Mouse (Mus musculus) yolk sac, embryonic 10.5 days (tissue): ENCODE results near the gene Olfr789.

Experiments used
- DNase-seq: peaks from one replicate; pipeline ENCODE4 v3.0.0-alpha.2; 2017; ENCODE audit warnings: low spot score

The Olfr789 gene

GRCm38 (mm10) chr10:129484452-129484851, at the start of gene Olfr789:
Gene Olfr789 (plus strand): TSS chr10:129484752.
- no peak for DNase-seq

- no peak for DNase-seq
Observed at GRCm38 (mm10) chr10:129461562-129461961, 23.0 kb upstream of the Olfr789 start, which contains the start of gene Olfr787. Gene Olfr787 (plus strand): TSS chr10:129461862.

GRCm38 (mm10) chr10:129470698-129471097, 13.9 kb upstream of the Olfr789 start, which contains the start of gene Olfr788:
Gene Olfr788 (plus strand): TSS chr10:129470998.
- DNase-seq, result no peak

GRCm38 (mm10) chr10:129473256-129473655, 11.3 kb upstream of the Olfr789 start:
- DNase-seq, result no peak

GRCm38 (mm10) chr10:129473723-129474122, 10.8 kb upstream of the Olfr789 start:
- no peak for DNase-seq

GRCm38 (mm10) chr10:129490101-129490500, 5.5 kb downstream of the Olfr789 start:
- DNase-seq, result no peak

- DNase-seq, result no peak
Observed at GRCm38 (mm10) chr10:129498192-129498591, 13.6 kb downstream of the Olfr789 start, which contains the start of gene Olfr790. Gene Olfr790 (plus strand): TSS chr10:129498492.

- no peak for DNase-seq
Observed at GRCm38 (mm10) chr10:129521492-129521891, 36.9 kb downstream of the Olfr789 start, which contains the start of gene Olfr791. Gene Olfr791 (plus strand): TSS chr10:129521792.

GRCm38 (mm10) chr10:129538862-129539261, 54.3 kb downstream of the Olfr789 start, which contains the start of gene Olfr792:
Gene Olfr792 (plus strand): TSS chr10:129539162.
- DNase-seq, result no peak
